23 mouse cellular contexts compared by ENCODE assay signal in genomic region chr1:128278563-128278962, GRCm38 (mm10). TPM values are rescaled to one million over a fixed set of nuclear protein-coding genes. Genes with fewer than 3 reads are reported as not detected.
A peak's percentile ranks its signal among the peaks of the same experiment; 100 is the strongest.
DNase-seq lines count a peak whose midpoint lies in the region; ATAC-seq and TF ChIP-seq lines count a peak whose summit lies in the region.
"Had no signal": no experiment of that assay in that cellular context is flagged by ENCODE, and none has a peak within 500 bp of the region (broad histone marks: within the 10 kb centered on the region; RNA-seq: fewer than 3 reads in every experiment).

No protein-coding gene starts in this region.

- H3K27me3 ChIP-seq in heart, embryonic 11.5 days (ENCODE audit: control insufficient read depth, insufficient read depth, low read length), result no peaks in the 10 kb centered on the region
- H3K27me3 ChIP-seq in intestine, embryonic 15.5 days (replicated peaks), result no peaks in the 10 kb centered on the region
- H3K27me3 ChIP-seq in intestine, postnatal 0 days (replicated peaks; ENCODE audit: control insufficient read depth, insufficient read depth, low read length), result no peaks in the 10 kb centered on the region
- H3K27me3 ChIP-seq: CH12.LX; embryonic facial prominence, embryonic 12.5 days; forebrain, embryonic 13.5 days; forebrain, embryonic 15.5 days; Patski had no signal

- no peak for TF ChIP-seq CTCF in intestine, postnatal 0 days (IDR thresholded peaks at IDR 0.05; ENCODE audit: low read depth)

- WGBS in heart, embryonic 11.5 days (ENCODE audit: insufficient replicate concordance), result 92% methylated on average over 3 of the region's 3 CpGs
- WGBS in intestine, embryonic 15.5 days, result 91% methylated on average over 3 of the region's 3 CpGs
- WGBS in intestine, postnatal 0 days, result 77% methylated on average over 3 of the region's 3 CpGs

- H3K9me3 ChIP-seq in heart, embryonic 11.5 days (replicated peaks; ENCODE audit: control insufficient read depth, low read length), result no peaks in the 10 kb centered on the region
- H3K9me3 ChIP-seq in intestine, embryonic 15.5 days, result no peaks in the 10 kb centered on the region
- no peaks in the 10 kb centered on the region for H3K9me3 ChIP-seq in intestine, postnatal 0 days (ENCODE audit: control insufficient read depth)
- H3K9me3 ChIP-seq: embryonic facial prominence, embryonic 12.5 days; forebrain, embryonic 13.5 days; forebrain, embryonic 15.5 days; G1E had no signal

- peak; percentile 66 for DNase-seq in heart, adult 11 months
- DNase-seq in lung, postnatal 36 days, result no peak
- DNase-seq: adrenal gland, adult 8-10 months; adrenal gland, postnatal 14 days; adrenal gland, postnatal 36 days; B cell, adult 2 months; cerebellum, adult 11-12 months; cerebellum, adult 2 months; cerebellum, adult 9-10 months; cerebellum, postnatal 10 days; cerebellum, postnatal 25 days had no signal

- H3K4me2 ChIP-seq in heart, embryonic 11.5 days, result no peak overlapping the region
- H3K4me2 ChIP-seq in intestine, embryonic 15.5 days (replicated peaks), result no peak overlapping the region
- H3K4me2 ChIP-seq in intestine, postnatal 0 days (replicated peaks; ENCODE audit: low read depth), result no peak overlapping the region
- H3K4me2 ChIP-seq: embryonic facial prominence, embryonic 12.5 days; forebrain, embryonic 13.5 days; forebrain, embryonic 15.5 days had no signal

- H3K36me3 ChIP-seq in heart, embryonic 11.5 days (ENCODE audit: control insufficient read depth, insufficient read depth, low read length), result peaks cover 35% of the 10 kb centered on the region
- peaks cover 26% of the 10 kb centered on the region for H3K36me3 ChIP-seq in intestine, embryonic 15.5 days
- H3K36me3 ChIP-seq in intestine, postnatal 0 days (ENCODE audit: control insufficient read depth, insufficient read depth), result peaks cover 74% of the 10 kb centered on the region

- ATAC-seq in heart, embryonic 11.5 days (replicated peaks; ENCODE audit: insufficient number of reproducible peaks, low FRiP score, low TSS enrichment), result no peak
- 0 out of 2 replicates have a peak, but pooled peaks have one; percentile 23 for ATAC-seq in intestine, embryonic 15.5 days
- peak; percentile 37; the same call in 1 of the 2 replicates for ATAC-seq in intestine, postnatal 0 days
- ATAC-seq: activated CD4-positive, CD25-positive, alpha-beta regulatory T cell, adult 4 months; CD4-positive, CD25-positive, alpha-beta regulatory T cell, adult 4 months; forebrain, embryonic 13.5 days; forebrain, embryonic 15.5 days; Patski had no signal

- H3K4me1 ChIP-seq in heart, embryonic 11.5 days (ENCODE audit: control insufficient read depth, insufficient read depth, low read length), result no peaks in the 10 kb centered on the region
- H3K4me1 ChIP-seq in intestine, embryonic 15.5 days (replicated peaks), result no peaks in the 10 kb centered on the region
- H3K4me1 ChIP-seq in intestine, postnatal 0 days (replicated peaks; ENCODE audit: control insufficient read depth, insufficient read depth, low read length), result no peaks in the 10 kb centered on the region
- H3K4me1 ChIP-seq: embryonic facial prominence, embryonic 10.5 days; embryonic facial prominence, embryonic 12.5 days; forebrain, embryonic 13.5 days; forebrain, embryonic 15.5 days had no signal

- H3K27ac ChIP-seq in heart, embryonic 11.5 days (ENCODE audit: low read depth, low read length), result no peak overlapping the region
- no peak overlapping the region for H3K27ac ChIP-seq in intestine, embryonic 15.5 days
- H3K27ac ChIP-seq in intestine, postnatal 0 days (ENCODE audit: low read depth, low read length), result no peak overlapping the region
- H3K27ac ChIP-seq: embryonic facial prominence, embryonic 10.5 days; embryonic facial prominence, embryonic 12.5 days; forebrain, embryonic 13.5 days; forebrain, embryonic 15.5 days had no signal

- H3K9ac ChIP-seq in heart, embryonic 11.5 days (ENCODE audit: low read depth, low read length), result no peak overlapping the region
- no peak overlapping the region for H3K9ac ChIP-seq in intestine, embryonic 15.5 days
- H3K9ac ChIP-seq in intestine, postnatal 0 days (ENCODE audit: low read depth, low read length), result no peak overlapping the region
- H3K9ac ChIP-seq: embryonic facial prominence, embryonic 12.5 days; forebrain, embryonic 13.5 days; forebrain, embryonic 15.5 days had no signal

- no peak overlapping the region for H3K4me3 ChIP-seq in heart, embryonic 11.5 days (ENCODE audit: low read depth, low read length)
- no peak overlapping the region for H3K4me3 ChIP-seq in intestine, embryonic 15.5 days (replicated peaks)
- no peak overlapping the region for H3K4me3 ChIP-seq in intestine, postnatal 0 days (ENCODE audit: low read depth, low read length)
- H3K4me3 ChIP-seq: embryonic facial prominence, embryonic 10.5 days; embryonic facial prominence, embryonic 12.5 days; forebrain, embryonic 13.5 days; forebrain, embryonic 15.5 days had no signal

RNA-seq across cellular contexts. Expression of gene Ubxn4, which starts 34.8 kb away (rescaled TPM):
- 59.4 and 62.4 TPM in 2 replicates for polyA plus RNA-seq in heart, embryonic 11.5 days (2014; fragmentation: Nextera tagmentation; extraction: Ambion mirVana)
- polyA plus RNA-seq in intestine, embryonic 15.5 days (2015; fragmentation: Nextera tagmentation; extraction: Ambion mirVana), result 80.0 and 89.9 TPM in 2 replicates
- polyA plus RNA-seq in intestine, postnatal 0 days (2015; fragmentation: Nextera tagmentation; extraction: Ambion mirVana), result 73.9 and 74.6 TPM in 2 replicates

RNA-seq across cellular contexts. Expression of gene Lct, which starts 49.6 kb away (rescaled TPM):
- 0.03 TPM in 1 of 2 replicates, not detected in the other for polyA plus RNA-seq in heart, embryonic 11.5 days (2014; fragmentation: Nextera tagmentation; extraction: Ambion mirVana)
- 19.6 and 25.1 TPM in 2 replicates for polyA plus RNA-seq in intestine, embryonic 15.5 days (2015; fragmentation: Nextera tagmentation; extraction: Ambion mirVana)
- 119 and 136 TPM in 2 replicates for polyA plus RNA-seq in intestine, postnatal 0 days (2015; fragmentation: Nextera tagmentation; extraction: Ambion mirVana)
- polyA plus RNA-seq: G1E had no signal

Comparison
In these comparisons a context has a peak if more than half of its experiments do, and no peak if none do; other contexts are left out.
1. RNA of gene Lct, which starts 49.6 kb away (polyA plus RNA-seq): 119 to 136 TPM in intestine, postnatal 0 days and 19.6 to 25.1 TPM in intestine, embryonic 15.5 days; 0.03 TPM in heart, embryonic 11.5 days; every median in the first group is over 10 times any median in the second.